Mouse (Mus musculus) midbrain, embryonic 10.5 days (tissue): ENCODE measurements around the gene Ap1s3. TPM values are rescaled to one million over a fixed set of nuclear protein-coding genes. Genes with fewer than 3 reads are reported as not detected.

Source experiments
- DNase-seq: peaks from one replicate; pipeline ENCODE4 v3.0.0-alpha.2; 2017; ENCODE audit warnings: low spot score
- H3K27ac ChIP-seq: fragments of 300-500 bp; sonication (generic); replicated peaks from 2 replicates; pipeline ENCODE4 v1.5.1; 2016; ENCODE audit warnings: mild to moderate bottlenecking
- H3K27me3 ChIP-seq: fragments of 300-500 bp; sonication (generic); 2 replicates; pipeline ENCODE4 v1.6.1; 2016; ENCODE audit warnings: low read depth, mild to moderate bottlenecking; ENCODE audit not compliant: poor library complexity, severe bottlenecking
- H3K36me3 ChIP-seq: fragments of 300-500 bp; sonication (generic); 2 replicates; pipeline ENCODE4 v1.6.1; 2016; ENCODE audit warnings: mild to moderate bottlenecking, moderate library complexity
- H3K4me1 ChIP-seq: fragments of 300-500 bp; sonication (generic); 2 replicates; pipeline ENCODE4 v1.6.1; 2016
- H3K4me3 ChIP-seq: fragments of 300-500 bp; sonication (generic); 2 replicates; pipeline ENCODE4 v1.5.1; 2016; ENCODE audit warnings: mild to moderate bottlenecking, moderate library complexity
- H3K9me3 ChIP-seq: fragments of 300-500 bp; sonication (generic); replicated peaks from 2 replicates; pipeline ENCODE4 v1.6.1; 2016; ENCODE audit warnings: mild to moderate bottlenecking
- WGBS: fragments of 180-500 bp; shearing (Covaris S2); methylation state at CpG from one replicate; pipeline ENCODE4 v1.1.7; 2016; 5-methylcytosine and 5-hydroxymethylcytosine counted together
- polyA plus RNA-seq: library from polyadenylated mRNA; unstranded; fragments of >200 nt; fragmentation: Nextera tagmentation; extraction: Ambion mirVana; gene quantifications from 2 replicates; pipeline ENCODE4 v1.2.1, GENCODE M21; 2016

Gene Ap1s3
- polyA plus RNA-seq, 1 experiment from 2014 or later: 0.26 TPM

- Histone ChIP-seq H3K36me3 (no peaks in the 10 kb centered on the region), H3K4me3 (no peak overlapping the region), H3K27ac (no peak overlapping the region), H3K9me3 (no peaks in the 10 kb centered on the region), H3K4me1 (peaks cover 3% of the 10 kb centered on the region; the same call in 1 of the 2 replicates), H3K27me3 (no peaks in the 10 kb centered on the region)
- no peak for DNase-seq
- WGBS: 83% methylated on average over 4 of the region's 4 CpGs
Observed at GRCm38 (mm10) chr1:79571912-79572311, 99.9 kb downstream of the Ap1s3 start.

- WGBS: 68% methylated on average over 6 of the region's 6 CpGs
- DNase-seq: no peak
- H3K4me1 ChIP-seq: peaks cover 3% of the 10 kb centered on the region; the same call in 1 of the 2 replicates
Observed at GRCm38 (mm10) chr1:79571126-79571525, 100.6 kb downstream of the Ap1s3 start.

GRCm38 (mm10) chr1:79561186-79561585, 110.6 kb downstream of the Ap1s3 start:
- Histone ChIP-seq H3K27me3 (no peaks in the 10 kb centered on the region), H3K27ac (no peak overlapping the region), H3K4me1 (no peaks in the 10 kb centered on the region), H3K4me3 (no peak overlapping the region), H3K36me3 (no peaks in the 10 kb centered on the region), H3K9me3 (no peaks in the 10 kb centered on the region)
- DNase-seq: no peak
- WGBS: 88% methylated on average over 5 of the region's 5 CpGs

More at GRCm38 (mm10) chr1:79571126-79571525, 100.6 kb downstream of the Ap1s3 start:
- no peaks in the 10 kb centered on the region for H3K9me3 ChIP-seq
- no peaks in the 10 kb centered on the region for H3K27me3 ChIP-seq
- H3K36me3 ChIP-seq: no peaks in the 10 kb centered on the region
- no peak overlapping the region for H3K4me3 ChIP-seq
- no peak overlapping the region for H3K27ac ChIP-seq

Other genes starting within 250 kb of the Ap1s3 start
- 2.5 and 8.1 TPM in 2 replicates for gene Scg2, start 231.9 kb downstream of the Ap1s3 start, polyA plus RNA-seq
- 65.5 and 68.2 TPM in 2 replicates for gene Mrpl44, start 104.0 kb upstream of the Ap1s3 start, polyA plus RNA-seq
- gene Wdfy1, start 104.2 kb upstream of the Ap1s3 start, polyA plus RNA-seq: 37.5 and 46.4 TPM in 2 replicates
- gene Serpine2, start 189.2 kb upstream of the Ap1s3 start, polyA plus RNA-seq: 54.7 and 60.4 TPM in 2 replicates